Mouse (Mus musculus): Measurements from ENCODE around the gene Evi2.

DNA sequence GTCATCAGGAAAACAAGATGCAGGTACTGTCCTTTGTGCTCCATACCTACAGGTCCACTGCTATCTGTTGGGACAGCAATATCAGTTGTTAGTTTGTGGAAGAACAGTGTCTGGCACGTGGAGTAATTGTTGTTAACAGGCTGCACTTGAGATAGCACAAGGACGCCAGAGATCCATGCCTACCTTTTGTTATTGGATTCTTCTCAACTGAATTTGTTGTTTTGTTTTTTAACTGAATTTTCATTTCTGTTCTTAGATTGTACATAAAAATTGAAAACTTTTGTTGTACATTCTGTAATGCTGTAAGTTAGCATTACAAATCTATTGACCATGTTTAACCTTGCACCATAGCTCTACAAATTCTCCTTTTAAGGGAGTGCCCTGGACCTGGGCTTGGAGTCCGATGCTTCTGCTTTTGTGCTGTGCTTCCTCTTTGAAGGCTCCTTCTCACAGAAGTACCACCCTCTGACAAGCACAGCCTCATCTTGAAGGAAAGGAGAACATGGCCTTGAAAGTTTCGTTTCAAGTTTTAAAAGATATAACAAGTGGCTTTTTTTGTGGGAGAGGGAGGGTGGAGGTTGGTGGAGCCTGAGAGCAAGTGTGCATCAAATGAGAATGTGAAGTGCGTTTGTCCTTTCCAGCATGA is 2.5 kb downstream of the Evi2 start:
- no peak for TF ChIP-seq CTCF (IDR thresholded peaks at IDR 0.05; ENCODE audit: low read depth)
- no peak for TF ChIP-seq EP300 (optimal IDR thresholded peaks at IDR 0.05)

All from stomach, postnatal 0 days (tissue).